Comparison of ENCODE assay signal across 11 mouse cellular contexts in the genomic region with DNA sequence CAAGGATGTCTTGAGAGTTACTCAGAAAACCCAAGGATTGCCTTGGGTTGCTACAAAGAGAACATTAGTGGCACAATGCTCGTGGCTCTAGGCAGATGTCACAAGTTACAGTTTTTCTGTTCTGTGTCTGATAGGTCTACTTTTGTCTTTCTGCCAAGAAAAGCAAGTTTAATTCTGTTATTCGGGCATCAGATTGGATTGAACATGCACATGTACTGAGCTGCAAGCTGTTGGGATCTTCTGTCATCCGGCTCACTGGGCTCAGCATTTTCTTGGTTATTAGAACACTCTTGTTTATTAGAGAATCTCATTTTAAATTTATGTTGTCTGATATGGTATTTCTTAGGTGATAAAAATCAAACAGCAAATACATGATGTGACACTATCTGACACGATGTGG.
"Had no signal": no experiment of that assay in that cellular context is flagged by ENCODE, and none has a peak within 500 bp of the region (broad histone marks: within the 10 kb centered on the region; RNA-seq: fewer than 3 reads in every experiment).

No protein-coding gene starts in this region.

- H3K4me3 ChIP-seq: liver, embryonic 15.5 days; midbrain, embryonic 13.5 days had no signal

- H3K27ac ChIP-seq: liver, embryonic 15.5 days; midbrain, embryonic 13.5 days; stomach, postnatal 0 days had no signal

- DNase-seq: kidney, adult 8-10 months; kidney, postnatal 25 days; lung, adult 2 months; lung, postnatal 36 days; right cerebral cortex, postnatal 25 days had no signal

- H3K9me3 ChIP-seq: liver, embryonic 15.5 days; midbrain, embryonic 13.5 days had no signal

- ATAC-seq: intestine, postnatal 0 days; lung, postnatal 0 days; midbrain, embryonic 13.5 days had no signal

- H3K27me3 ChIP-seq: liver, embryonic 15.5 days; midbrain, embryonic 13.5 days had no signal

- H3K4me1 ChIP-seq: liver, embryonic 15.5 days; midbrain, embryonic 13.5 days had no signal

- H3K36me3 ChIP-seq: liver, embryonic 15.5 days; midbrain, embryonic 13.5 days had no signal

- H3K4me2 ChIP-seq: liver, embryonic 11.5 days; liver, embryonic 15.5 days; midbrain, embryonic 13.5 days had no signal

- H3K9ac ChIP-seq: liver, embryonic 15.5 days; midbrain, embryonic 13.5 days had no signal
